Comparison of ENCODE assay signal across 14 mouse cellular contexts in genomic region chr14:25619066-25619762, GRCm38 (mm10).
DNase-seq lines count a peak whose midpoint lies in the region; ATAC-seq and TF ChIP-seq lines count a peak whose summit lies in the region.
"Had no signal": no experiment of that assay in that cellular context is flagged by ENCODE, and none has a peak within 500 bp of the region (broad histone marks: within the 10 kb centered on the region; RNA-seq: fewer than 3 reads in every experiment).

No protein-coding gene starts in this region.

- no peak overlapping the region for H3K4me3 ChIP-seq in embryonic facial prominence, embryonic 14.5 days (ENCODE audit: low read depth, low read length)
- H3K4me3 ChIP-seq in hindbrain, embryonic 14.5 days (replicated peaks; ENCODE audit: low read length), result no peak overlapping the region
- H3K4me3 ChIP-seq in stomach, postnatal 0 days (ENCODE audit: low read depth, low read length), result no peak overlapping the region
- H3K4me3 ChIP-seq: intestine, embryonic 15.5 days; stomach, embryonic 15.5 days had no signal

- TF ChIP-seq EP300 in stomach, postnatal 0 days (optimal IDR thresholded peaks at IDR 0.05), result no peak

- 92% methylated on average over 4 of the region's 4 CpGs for WGBS in embryonic facial prominence, embryonic 14.5 days
- WGBS in hindbrain, embryonic 14.5 days, result 66% methylated on average over 4 of the region's 4 CpGs
- 84% methylated on average over 4 of the region's 4 CpGs for WGBS in stomach, postnatal 0 days

- TF ChIP-seq CTCF in stomach, postnatal 0 days (IDR thresholded peaks at IDR 0.05; ENCODE audit: low read depth), result no peak

- no peak overlapping the region for H3K27ac ChIP-seq in embryonic facial prominence, embryonic 14.5 days (replicated peaks; ENCODE audit: low read depth, low read length)
- H3K27ac ChIP-seq in hindbrain, embryonic 14.5 days, result peak overlapping the region; percentile 63
- H3K27ac ChIP-seq in stomach, postnatal 0 days (replicated peaks), result no peak overlapping the region
- H3K27ac ChIP-seq: intestine, embryonic 15.5 days; stomach, embryonic 15.5 days had no signal

- ATAC-seq in embryonic facial prominence, embryonic 14.5 days (ENCODE audit: low read depth), result peak; percentile 34; the same call in 1 of the 2 replicates
- ATAC-seq in hindbrain, embryonic 14.5 days (ENCODE audit: low FRiP score), result 0 out of 2 replicates have a peak, but pooled peaks have one; percentile 29
- ATAC-seq in stomach, postnatal 0 days (ENCODE audit: low FRiP score, low TSS enrichment), result no peak
- ATAC-seq: intestine, embryonic 15.5 days had no signal

- H3K4me2 ChIP-seq in embryonic facial prominence, embryonic 14.5 days (ENCODE audit: low read depth, low read length), result no peak overlapping the region
- 0 out of 2 replicates have a peak overlapping the region, but pooled peaks have one; percentile 30 for H3K4me2 ChIP-seq in hindbrain, embryonic 14.5 days (replicated peaks)
- H3K4me2 ChIP-seq in stomach, postnatal 0 days (replicated peaks; ENCODE audit: low read depth), result no peak overlapping the region
- H3K4me2 ChIP-seq: heart, embryonic 11.5 days; intestine, embryonic 15.5 days; stomach, embryonic 15.5 days had no signal

- no peak overlapping the region for H3K9ac ChIP-seq in embryonic facial prominence, embryonic 14.5 days (ENCODE audit: low read depth, low read length)
- H3K9ac ChIP-seq in hindbrain, embryonic 14.5 days, result peak overlapping the region; percentile 12; the same call in 1 of the 2 replicates
- H3K9ac ChIP-seq in stomach, postnatal 0 days (ENCODE audit: low read length), result no peak overlapping the region
- H3K9ac ChIP-seq: intestine, embryonic 15.5 days; stomach, embryonic 15.5 days had no signal

- intact Hi-C loops in heart, postnatal 10 days (cut with DNase I), result no loop called here

- no peaks in the 10 kb centered on the region for H3K27me3 ChIP-seq in embryonic facial prominence, embryonic 14.5 days (replicated peaks; ENCODE audit: control insufficient read depth, insufficient read depth, low read length)
- H3K27me3 ChIP-seq in hindbrain, embryonic 14.5 days (ENCODE audit: control insufficient read depth, insufficient read depth, low read length), result no peaks in the 10 kb centered on the region
- no peaks in the 10 kb centered on the region for H3K27me3 ChIP-seq in stomach, postnatal 0 days (ENCODE audit: control insufficient read depth, insufficient read depth, low read length)
- H3K27me3 ChIP-seq: intestine, embryonic 15.5 days; stomach, embryonic 15.5 days had no signal

- H3K4me1 ChIP-seq in embryonic facial prominence, embryonic 14.5 days (ENCODE audit: control insufficient read depth, insufficient read depth, low read length), result no peaks in the 10 kb centered on the region
- peaks cover 74% of the 10 kb centered on the region for H3K4me1 ChIP-seq in hindbrain, embryonic 14.5 days (replicated peaks; ENCODE audit: control insufficient read depth, insufficient read depth, low read length)
- 0 out of 2 replicates have a peak, but pooled peaks cover 2% of the 10 kb centered on the region for H3K4me1 ChIP-seq in stomach, postnatal 0 days (replicated peaks; ENCODE audit: control insufficient read depth, insufficient read depth)

- peaks cover 11% of the 10 kb centered on the region; the same call in 1 of the 2 replicates for H3K36me3 ChIP-seq in embryonic facial prominence, embryonic 14.5 days (ENCODE audit: control insufficient read depth, insufficient read depth, low read length)
- peaks cover 2% of the 10 kb centered on the region; the same call in 1 of the 2 replicates for H3K36me3 ChIP-seq in hindbrain, embryonic 14.5 days (replicated peaks; ENCODE audit: control insufficient read depth, insufficient read depth)
- H3K36me3 ChIP-seq in stomach, postnatal 0 days (ENCODE audit: control insufficient read depth, insufficient read depth, low read length), result peaks cover 4% of the 10 kb centered on the region; the same call in 1 of the 2 replicates
- H3K36me3 ChIP-seq: G1E; stomach, embryonic 15.5 days had no signal

- H3K9me3 ChIP-seq in embryonic facial prominence, embryonic 14.5 days (ENCODE audit: control insufficient read depth, low read length), result no peaks in the 10 kb centered on the region
- no peaks in the 10 kb centered on the region for H3K9me3 ChIP-seq in hindbrain, embryonic 14.5 days (ENCODE audit: control insufficient read depth, low read length)
- H3K9me3 ChIP-seq in stomach, postnatal 0 days (ENCODE audit: control insufficient read depth, low read length), result no peaks in the 10 kb centered on the region
- H3K9me3 ChIP-seq: intestine, embryonic 15.5 days; stomach, embryonic 15.5 days had no signal

- peak; percentile 90 for DNase-seq in heart, adult 11 months
- no peak for DNase-seq in heart, postnatal 10 days
- DNase-seq in cerebellum, adult 11-12 months, result peak; percentile 80
- DNase-seq in embryonic facial prominence, embryonic 14.5 days (ENCODE audit: low spot score), result no peak
- DNase-seq in hindbrain, embryonic 14.5 days (ENCODE audit: low spot score), result no peak
- no peak for DNase-seq in Muller cell, postnatal 12 days (ENCODE audit: inconsistent ontology term)
- no peak for DNase-seq in stomach, postnatal 0 days (ENCODE audit: low spot score)
- DNase-seq in lung, adult 18-20 months, result no peak
- DNase-seq: B cell, adult 2 months; right cerebral cortex, postnatal 14 days had no signal

Comparison
In these comparisons a context has a peak if more than half of its experiments do, and no peak if none do; other contexts are left out.
1. DNase-seq: peak in heart, adult 11 months (single experiment) and cerebellum, adult 11-12 months (single experiment); none in heart, postnatal 10 days (0 of 2), embryonic facial prominence, embryonic 14.5 days (single experiment), hindbrain, embryonic 14.5 days (single experiment), Muller cell, postnatal 12 days (single experiment), stomach, postnatal 0 days (single experiment) and lung, adult 18-20 months (0 of 2).